In genomic region chrX:85919034-85919433, GRCm38 (mm10) we compare ENCODE assay signal across 9 mouse cellular contexts. TPM values are rescaled to one million over a fixed set of nuclear protein-coding genes. Genes with fewer than 3 reads are reported as not detected.
DNase-seq lines count a peak whose midpoint lies in the region; ATAC-seq lines count a peak whose summit lies in the region.
"Had no signal": no experiment of that assay in that cellular context is flagged by ENCODE, and none has a peak within 500 bp of the region (broad histone marks: within the 10 kb centered on the region; RNA-seq: fewer than 3 reads in every experiment).

No protein-coding gene starts in this region.

- H3K4me2 ChIP-seq in forebrain, embryonic 14.5 days (ENCODE audit: low read length) = no peak overlapping the region
- H3K4me2 ChIP-seq in midbrain, embryonic 14.5 days (ENCODE audit: low read length) = no peak overlapping the region
- no peak overlapping the region for H3K4me2 ChIP-seq in midbrain, embryonic 16.5 days (ENCODE audit: low read length)
- H3K4me2 ChIP-seq: heart, embryonic 13.5 days had no signal

- no peak overlapping the region for H3K9ac ChIP-seq in forebrain, embryonic 14.5 days (ENCODE audit: low read length)
- H3K9ac ChIP-seq in midbrain, embryonic 14.5 days (replicated peaks; ENCODE audit: low read length) = no peak overlapping the region
- H3K9ac ChIP-seq in midbrain, embryonic 16.5 days (ENCODE audit: low read depth, low read length) = no peak overlapping the region
- H3K9ac ChIP-seq: heart, embryonic 13.5 days had no signal

- H3K36me3 ChIP-seq in forebrain, embryonic 14.5 days (ENCODE audit: control insufficient read depth, insufficient read depth, low read length) = no peaks in the 10 kb centered on the region
- H3K36me3 ChIP-seq in forebrain, embryonic 10.5 days (replicated peaks) = no peaks in the 10 kb centered on the region
- H3K36me3 ChIP-seq in midbrain, embryonic 14.5 days (ENCODE audit: control insufficient read depth, insufficient read depth, low read length) = no peaks in the 10 kb centered on the region
- H3K36me3 ChIP-seq in midbrain, embryonic 16.5 days (ENCODE audit: control insufficient read depth, insufficient read depth, low read length) = no peaks in the 10 kb centered on the region
- H3K36me3 ChIP-seq: heart, embryonic 13.5 days had no signal

- H3K9me3 ChIP-seq in forebrain, embryonic 14.5 days (replicated peaks; ENCODE audit: control insufficient read depth, low read length) = no peaks in the 10 kb centered on the region
- no peaks in the 10 kb centered on the region for H3K9me3 ChIP-seq in forebrain, embryonic 10.5 days
- H3K9me3 ChIP-seq in midbrain, embryonic 14.5 days (ENCODE audit: control insufficient read depth, low read length) = no peaks in the 10 kb centered on the region
- no peaks in the 10 kb centered on the region for H3K9me3 ChIP-seq in midbrain, embryonic 16.5 days (replicated peaks; ENCODE audit: control insufficient read depth, low read length, poor library complexity, severe bottlenecking)
- H3K9me3 ChIP-seq: heart, embryonic 13.5 days had no signal

- ATAC-seq in forebrain, embryonic 14.5 days = no peak
- ATAC-seq in midbrain, embryonic 14.5 days (ENCODE audit: low FRiP score, low TSS enrichment) = no peak
- ATAC-seq in midbrain, embryonic 16.5 days = no peak
- peak; percentile 96 for ATAC-seq in megakaryocyte-erythroid progenitor cell, adult 5-6 weeks (replicated peaks; ENCODE audit: low FRiP score, low TSS enrichment, poor library complexity, severe bottlenecking)

- peak; percentile 22 for DNase-seq in forebrain, embryonic 14.5 days (ENCODE audit: low spot score)
- DNase-seq in forebrain, embryonic 10.5 days (ENCODE audit: extremely low spot score, low spot score) = no peak
- peak; percentile 37 for DNase-seq in midbrain, embryonic 14.5 days
- DNase-seq in c-Kit-positive CD71-positive TER-119-negative erythroid progenitor cells, embryonic 14.5 days (ENCODE audit: low read depth) = peak; percentile 17
- DNase-seq in kidney, adult 9 months = peak; percentile 60
- no peak for DNase-seq in urinary bladder, postnatal 10 days (ENCODE audit: low spot score)

- no peaks in the 10 kb centered on the region for H3K4me1 ChIP-seq in forebrain, embryonic 14.5 days (ENCODE audit: control insufficient read depth, insufficient read depth, low read length)
- H3K4me1 ChIP-seq in forebrain, embryonic 10.5 days = no peaks in the 10 kb centered on the region
- H3K4me1 ChIP-seq in midbrain, embryonic 14.5 days (ENCODE audit: control insufficient read depth, insufficient read depth, low read length) = no peaks in the 10 kb centered on the region
- H3K4me1 ChIP-seq in midbrain, embryonic 16.5 days (ENCODE audit: control insufficient read depth, insufficient read depth, low read length) = no peaks in the 10 kb centered on the region
- H3K4me1 ChIP-seq: heart, embryonic 13.5 days had no signal

- WGBS in forebrain, embryonic 14.5 days = 43% methylated on average over 3 of the region's 3 CpGs
- 29% methylated on average over 3 of the region's 3 CpGs for whole genome bisulfite sequencing in forebrain, embryonic 10.5 days
- WGBS in midbrain, embryonic 14.5 days = 48% methylated on average over 3 of the region's 3 CpGs
- WGBS in midbrain, embryonic 16.5 days = 54% methylated on average over 3 of the region's 3 CpGs

- H3K27ac ChIP-seq in forebrain, embryonic 14.5 days (ENCODE audit: low read depth, low read length) = no peak overlapping the region
- no peak overlapping the region for H3K27ac ChIP-seq in forebrain, embryonic 10.5 days
- H3K27ac ChIP-seq in midbrain, embryonic 14.5 days (replicated peaks; ENCODE audit: low read depth, low read length) = no peak overlapping the region
- H3K27ac ChIP-seq in midbrain, embryonic 16.5 days (ENCODE audit: low read length) = no peak overlapping the region
- H3K27ac ChIP-seq: heart, embryonic 13.5 days had no signal

- H3K4me3 ChIP-seq in forebrain, embryonic 14.5 days (ENCODE audit: low read depth, low read length) = no peak overlapping the region
- H3K4me3 ChIP-seq in forebrain, embryonic 10.5 days = no peak overlapping the region
- no peak overlapping the region for H3K4me3 ChIP-seq in midbrain, embryonic 14.5 days (replicated peaks; ENCODE audit: low read depth, low read length)
- H3K4me3 ChIP-seq in midbrain, embryonic 16.5 days (ENCODE audit: low read depth, low read length) = no peak overlapping the region
- H3K4me3 ChIP-seq: heart, embryonic 13.5 days had no signal

- no peaks in the 10 kb centered on the region for H3K27me3 ChIP-seq in forebrain, embryonic 14.5 days (replicated peaks; ENCODE audit: control insufficient read depth, insufficient read depth, low read length)
- H3K27me3 ChIP-seq in forebrain, embryonic 10.5 days (ENCODE audit: poor library complexity, severe bottlenecking) = no peaks in the 10 kb centered on the region
- no peaks in the 10 kb centered on the region for H3K27me3 ChIP-seq in midbrain, embryonic 14.5 days (ENCODE audit: control insufficient read depth, insufficient read depth, low read length)
- no peaks in the 10 kb centered on the region for H3K27me3 ChIP-seq in midbrain, embryonic 16.5 days (ENCODE audit: control insufficient read depth, insufficient read depth, low read depth, low read length)
- H3K27me3 ChIP-seq: heart, embryonic 13.5 days had no signal

RNA-seq across cellular contexts. Expression of gene 5430427O19Rik, which starts 48.9 kb away (rescaled TPM):
- polyA plus RNA-seq in forebrain, embryonic 14.5 days (2014; fragmentation: Nextera tagmentation; extraction: Ambion mirVana) = 0.05 and 0.08 TPM in 2 replicates
- 0.06 and 0.11 TPM in 2 replicates for polyA plus RNA-seq in forebrain, embryonic 10.5 days (2016; fragmentation: Nextera tagmentation; extraction: Ambion mirVana)
- polyA plus RNA-seq in midbrain, embryonic 14.5 days (2014; fragmentation: Nextera tagmentation; extraction: Ambion mirVana) = 0.11 TPM in 1 of 2 replicates, not detected in the other
- not detected in 2 replicates for polyA plus RNA-seq in midbrain, embryonic 16.5 days (2015; fragmentation: Nextera tagmentation; extraction: Ambion mirVana)
- 1.7 and 3.7 TPM in 2 replicates for total RNA-seq in megakaryocyte-erythroid progenitor cell, adult 5-6 weeks (2014; fragmentation: Nextera tagmentation)
- 2.3 and 5.5 TPM in 2 replicates for total RNA-seq in megakaryocyte-erythroid progenitor cell, adult 5-6 weeks (2017)

Comparison
In these comparisons a context has a peak if more than half of its experiments do, and no peak if none do; other contexts are left out.
1. DNase-seq: peak in forebrain, embryonic 14.5 days (single experiment), midbrain, embryonic 14.5 days (single experiment), c-Kit-positive CD71-positive TER-119-negative erythroid progenitor cells, embryonic 14.5 days (single experiment) and kidney, adult 9 months (single experiment); none in forebrain, embryonic 10.5 days (single experiment) and urinary bladder, postnatal 10 days (single experiment).